Mouse (Mus musculus) hindbrain, embryonic 14.5 days (tissue): ENCODE data around the gene Chaf1b. TPM values are rescaled to one million over a fixed set of nuclear protein-coding genes. Genes with fewer than 3 reads are reported as not detected.
A peak's percentile ranks its signal among the peaks of the same experiment; 100 is the strongest.

ENCODE experiments used
- ATAC-seq: fragments of 200-750 bp; cut with Nextera tagmentation; 2 replicates; pipeline ENCODE4 v1.8.0; 2017; ENCODE audit warnings: moderate number of reproducible peaks, mild to moderate bottlenecking, moderate TSS enrichment, moderate library complexity; ENCODE audit not compliant: low FRiP score
- DNase-seq: peaks from one replicate; pipeline ENCODE4 v3.0.0-alpha.2; 2015; ENCODE audit warnings: low spot score
- H3K27ac ChIP-seq: fragments of 300-500 bp; sonication (generic); 2 replicates; pipeline ENCODE4 v1.5.1; 2014; ENCODE audit warnings: mild to moderate bottlenecking, moderate library complexity
- H3K27me3 ChIP-seq: fragments of 300-500 bp; sonication (generic); 2 replicates; pipeline ENCODE4 v1.6.1; 2014; ENCODE audit warnings: mild to moderate bottlenecking, low read length, mixed read lengths; ENCODE audit not compliant: control insufficient read depth, insufficient read depth
- H3K36me3 ChIP-seq: fragments of 300-500 bp; sonication (generic); replicated peaks from 2 replicates; pipeline ENCODE4 v1.6.1; 2014; ENCODE audit not compliant: control insufficient read depth, insufficient read depth
- H3K4me1 ChIP-seq: fragments of 300-500 bp; sonication (generic); replicated peaks from 2 replicates; pipeline ENCODE4 v1.6.1; 2014; ENCODE audit warnings: antibody characterized with exemption, low read length, mixed read lengths; ENCODE audit not compliant: control insufficient read depth, insufficient read depth
- H3K4me2 ChIP-seq: fragments of 300-500 bp; sonication (generic); replicated peaks from 2 replicates; pipeline ENCODE4 v1.6.1; 2014; ENCODE audit warnings: mild to moderate bottlenecking, moderate library complexity
- H3K4me3 ChIP-seq: fragments of 300-500 bp; sonication (generic); replicated peaks from 2 replicates; pipeline ENCODE4 v1.5.1; 2014; ENCODE audit warnings: mild to moderate bottlenecking, low read length
- H3K9ac ChIP-seq: fragments of 300-500 bp; sonication (generic); 2 replicates; pipeline ENCODE4 v1.6.1; 2014
- H3K9me3 ChIP-seq: fragments of 300-500 bp; sonication (generic); 2 replicates; pipeline ENCODE4 v1.6.1; 2016; ENCODE audit warnings: low read length; ENCODE audit not compliant: control insufficient read depth
- WGBS: fragments of 180-500 bp; shearing (Covaris S2); extraction: QIAGEN DNeasy Blood & Tissue Kit; methylation state at CpG from one replicate; pipeline ENCODE4 v1.1.7; 2014; 5-methylcytosine and 5-hydroxymethylcytosine counted together
- polyA plus RNA-seq: library from polyadenylated mRNA; unstranded; fragments of >200 nt; fragmentation: Nextera tagmentation; extraction: Ambion mirVana; gene quantifications from 2 replicates; pipeline ENCODE4 v1.2.1, GENCODE M21; 2014

Gene Chaf1b
- polyA plus RNA-seq, 1 experiment from 2014 or later: 19.9 TPM

DNA sequence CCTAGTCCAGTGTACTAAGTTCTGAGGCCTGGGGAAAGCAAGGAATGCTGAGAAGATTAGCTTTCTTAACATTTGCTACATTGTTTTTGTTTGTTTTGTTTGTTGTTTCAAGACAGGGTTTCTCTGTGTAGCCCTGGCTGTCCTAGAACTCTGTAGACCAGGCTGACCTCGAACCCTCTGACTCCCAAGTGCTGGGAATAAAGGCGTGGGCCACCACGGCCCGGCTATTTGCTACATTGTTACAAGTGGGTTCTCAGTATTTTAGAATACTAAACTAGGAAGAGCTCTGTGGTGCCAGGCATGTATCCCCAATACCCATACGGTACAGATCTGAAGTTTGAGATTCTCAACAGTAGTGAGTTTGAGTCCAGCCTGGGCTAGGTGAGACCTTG is 1.0 kb downstream of the Chaf1b start:
- Histone ChIP-seq H3K27ac (no peak overlapping the region), H3K4me1 (peaks cover 2% of the 10 kb centered on the region; the same call in 1 of the 2 replicates), H3K4me2 (peak overlapping the region; percentile 98), H3K27me3 (no peaks in the 10 kb centered on the region), H3K36me3 (0 out of 2 replicates have a peak, but pooled peaks cover 6% of the 10 kb centered on the region), H3K9ac (peak overlapping the region; percentile 73), H3K9me3 (no peaks in the 10 kb centered on the region), H3K4me3 (peak overlapping the region; percentile 83)
- WGBS: 55% methylated on average over 5 of the region's 5 CpGs
- DNase-seq (no peak), ATAC-seq (no peak)

GRCm38 (mm10) chr16:93888481-93888880 is 4.8 kb downstream of the Chaf1b start:
- no peaks in the 10 kb centered on the region for H3K27me3 ChIP-seq
- WGBS: 92% methylated on average over 6 of the region's 6 CpGs
- H3K27ac ChIP-seq: no peak overlapping the region
- 0 out of 2 replicates have a peak, but pooled peaks cover 12% of the 10 kb centered on the region for H3K36me3 ChIP-seq
- H3K4me2 ChIP-seq: no peak overlapping the region
- no peaks in the 10 kb centered on the region for H3K9me3 ChIP-seq
- DNase-seq (no peak), ATAC-seq (no peak)
- H3K9ac ChIP-seq: no peak overlapping the region
- peaks cover 2% of the 10 kb centered on the region; the same call in 1 of the 2 replicates for H3K4me1 ChIP-seq
- H3K4me3 ChIP-seq: no peak overlapping the region

DNA sequence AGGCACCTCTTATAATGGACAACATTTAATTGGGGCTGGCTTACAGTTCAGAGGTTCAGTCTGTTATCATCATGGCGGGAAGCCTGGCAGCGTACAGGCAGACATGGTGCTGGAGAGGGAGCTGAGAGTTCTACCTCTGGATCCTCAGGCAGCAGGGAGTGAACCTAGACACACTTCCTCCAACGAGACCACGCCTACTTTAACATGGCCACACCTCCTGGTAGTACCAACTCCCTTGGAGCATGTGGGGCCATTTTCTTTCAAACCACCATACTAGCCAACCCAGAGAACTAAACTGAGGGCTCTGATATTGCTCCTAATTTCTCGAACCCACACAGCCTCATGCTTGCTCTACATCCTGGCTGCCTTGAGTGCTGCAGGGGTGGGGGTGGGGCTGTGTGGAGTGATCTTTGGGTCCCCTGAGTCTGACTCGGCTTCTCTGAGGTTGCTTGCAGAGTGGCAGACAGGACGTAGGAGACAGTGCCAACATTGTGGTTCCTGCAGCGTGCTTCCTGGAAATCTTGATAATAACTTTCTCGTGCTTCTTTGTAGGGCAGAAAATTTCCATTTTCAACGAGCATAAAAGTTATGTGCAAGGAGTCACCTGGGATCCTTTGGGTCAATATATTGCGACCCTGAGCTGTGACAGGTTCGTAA is 7.4 kb downstream of the Chaf1b start:
- no peaks in the 10 kb centered on the region for H3K9me3 ChIP-seq
- 89% methylated on average over 12 of the region's 12 CpGs for WGBS
- DNase-seq (no peak), ATAC-seq (no peak)
- no peak overlapping the region for H3K27ac ChIP-seq
- no peak overlapping the region for H3K4me3 ChIP-seq
- no peaks in the 10 kb centered on the region for H3K4me1 ChIP-seq
- H3K4me2 ChIP-seq: no peak overlapping the region
- H3K27me3 ChIP-seq: no peaks in the 10 kb centered on the region
- no peak overlapping the region for H3K9ac ChIP-seq
- 0 out of 2 replicates have a peak, but pooled peaks cover 12% of the 10 kb centered on the region for H3K36me3 ChIP-seq

GRCm38 (mm10) chr16:93893285-93893684 is 9.6 kb downstream of the Chaf1b start:
- no peaks in the 10 kb centered on the region for H3K4me1 ChIP-seq
- no peak overlapping the region for H3K4me2 ChIP-seq
- H3K27me3 ChIP-seq: no peaks in the 10 kb centered on the region
- no peak for ATAC-seq
- no peak for DNase-seq
- no peak overlapping the region for H3K9ac ChIP-seq
- H3K9me3 ChIP-seq: no peaks in the 10 kb centered on the region
- no peak overlapping the region for H3K27ac ChIP-seq
- H3K4me3 ChIP-seq: no peak overlapping the region
- H3K36me3 ChIP-seq: 0 out of 2 replicates have a peak, but pooled peaks cover 6% of the 10 kb centered on the region
- WGBS: 96% methylated on average over 5 of the region's 5 CpGs

- no peak for DNase-seq
- H3K27ac ChIP-seq: no peak overlapping the region
Observed at GRCm38 (mm10) chr16:93903027-93903426, 19.3 kb downstream of the Chaf1b start.

GRCm38 (mm10) chr16:93906156-93907014 is 22.7 kb downstream of the Chaf1b start:
- Histone ChIP-seq H3K27ac (no peak overlapping the region), H3K9ac (no peak overlapping the region), H3K27me3 (no peaks in the 10 kb centered on the region), H3K4me2 (no peak overlapping the region), H3K4me1 (no peaks in the 10 kb centered on the region), H3K36me3 (no peaks in the 10 kb centered on the region), H3K4me3 (no peak overlapping the region), H3K9me3 (no peaks in the 10 kb centered on the region)
- WGBS: 67% methylated on average over 11 of the region's 11 CpGs
- peak; percentile 37; the same call in 1 of the 2 replicates for ATAC-seq
- DNase-seq: peak; percentile 69

More at GRCm38 (mm10) chr16:93903027-93903426, 19.3 kb downstream of the Chaf1b start:
- Histone ChIP-seq H3K4me2 (no peak overlapping the region), H3K36me3 (0 out of 2 replicates have a peak, but pooled peaks cover 4% of the 10 kb centered on the region), H3K27me3 (no peaks in the 10 kb centered on the region), H3K9me3 (no peaks in the 10 kb centered on the region), H3K4me1 (no peaks in the 10 kb centered on the region), H3K4me3 (no peak overlapping the region), H3K9ac (no peak overlapping the region)
- WGBS: 78% methylated on average over 6 of the region's 6 CpGs
- no peak for ATAC-seq

- H3K4me2 ChIP-seq: no peak overlapping the region
- H3K36me3 ChIP-seq: no peaks in the 10 kb centered on the region
- H3K9ac ChIP-seq: no peak overlapping the region
- H3K4me3 ChIP-seq: no peak overlapping the region
- ATAC-seq (no peak), DNase-seq (no peak)
- no peaks in the 10 kb centered on the region for H3K4me1 ChIP-seq
- no peaks in the 10 kb centered on the region for H3K9me3 ChIP-seq
- no peaks in the 10 kb centered on the region for H3K27me3 ChIP-seq
- no peak overlapping the region for H3K27ac ChIP-seq
- WGBS: 79% methylated on average over 5 of the region's 5 CpGs
Observed at GRCm38 (mm10) chr16:93907761-93908160, 24.1 kb downstream of the Chaf1b start.

DNA sequence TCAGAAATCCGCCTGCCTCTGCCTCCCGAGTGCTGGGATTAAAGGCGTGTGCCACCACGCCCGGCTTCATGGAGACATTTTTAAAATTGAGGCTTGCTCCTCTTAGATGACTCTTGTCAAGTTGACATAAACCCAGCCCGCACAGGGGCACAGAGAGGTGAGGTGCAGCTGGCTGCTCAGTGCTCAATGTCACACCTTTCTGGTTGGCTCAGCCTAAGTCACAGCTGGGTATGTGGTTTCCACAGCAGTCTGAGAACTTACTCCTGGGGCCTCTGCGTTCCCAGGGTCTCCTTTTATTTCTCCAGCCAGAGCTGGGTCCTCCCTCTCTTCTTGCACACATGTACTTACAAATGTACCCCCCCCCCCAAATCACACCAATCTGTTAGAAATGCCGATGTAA is 24.5 kb downstream of the Chaf1b start:
- no peak overlapping the region for H3K27ac ChIP-seq
- no peaks in the 10 kb centered on the region for H3K4me1 ChIP-seq
- H3K36me3 ChIP-seq: no peaks in the 10 kb centered on the region
- ATAC-seq: no peak
- DNase-seq: no peak
- no peak overlapping the region for H3K9ac ChIP-seq
- H3K4me3 ChIP-seq: no peak overlapping the region
- H3K9me3 ChIP-seq: no peaks in the 10 kb centered on the region
- no peak overlapping the region for H3K4me2 ChIP-seq
- H3K27me3 ChIP-seq: no peaks in the 10 kb centered on the region
- 90% methylated on average over 8 of the region's 8 CpGs for WGBS

DNA sequence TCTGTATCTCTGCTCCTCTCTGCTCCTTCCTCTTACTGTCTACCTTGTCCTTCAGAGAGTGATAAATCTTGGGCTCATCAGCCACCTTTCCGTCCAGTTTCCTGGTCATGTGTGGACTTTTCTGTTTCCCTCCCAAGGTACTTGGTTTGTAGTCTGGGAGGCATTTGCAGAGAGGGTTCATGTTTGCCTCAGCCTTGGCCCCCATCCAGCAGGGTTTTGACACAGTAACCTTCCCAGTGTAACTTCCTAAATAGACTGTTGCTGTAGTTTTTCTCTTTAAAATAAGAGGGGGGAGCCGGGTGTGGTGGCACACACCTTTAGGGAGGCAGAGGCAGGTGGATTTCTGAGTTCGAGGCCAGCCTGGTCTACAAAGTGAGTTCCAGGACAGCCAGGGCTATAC is 26.2 kb downstream of the Chaf1b start:
- H3K36me3 ChIP-seq: no peaks in the 10 kb centered on the region
- H3K4me1 ChIP-seq: no peaks in the 10 kb centered on the region
- H3K4me2 ChIP-seq: no peak overlapping the region
- no peaks in the 10 kb centered on the region for H3K9me3 ChIP-seq
- H3K4me3 ChIP-seq: no peak overlapping the region
- no peak for ATAC-seq
- WGBS: 89% methylated on average over 3 of the region's 3 CpGs
- H3K9ac ChIP-seq: no peak overlapping the region
- DNase-seq: no peak
- no peak overlapping the region for H3K27ac ChIP-seq
- no peaks in the 10 kb centered on the region for H3K27me3 ChIP-seq
